Mouse (Mus musculus): ENCODE data around the gene Psen2. TPM values are rescaled to one million over a fixed set of nuclear protein-coding genes. Genes with fewer than 3 reads are reported as not detected.
A peak's percentile ranks its signal among the peaks of the same experiment; 100 is the strongest.

Psen2 gene
- polyA plus RNA-seq, 1 experiment from 2014 or later: 31.3 TPM

DNA sequence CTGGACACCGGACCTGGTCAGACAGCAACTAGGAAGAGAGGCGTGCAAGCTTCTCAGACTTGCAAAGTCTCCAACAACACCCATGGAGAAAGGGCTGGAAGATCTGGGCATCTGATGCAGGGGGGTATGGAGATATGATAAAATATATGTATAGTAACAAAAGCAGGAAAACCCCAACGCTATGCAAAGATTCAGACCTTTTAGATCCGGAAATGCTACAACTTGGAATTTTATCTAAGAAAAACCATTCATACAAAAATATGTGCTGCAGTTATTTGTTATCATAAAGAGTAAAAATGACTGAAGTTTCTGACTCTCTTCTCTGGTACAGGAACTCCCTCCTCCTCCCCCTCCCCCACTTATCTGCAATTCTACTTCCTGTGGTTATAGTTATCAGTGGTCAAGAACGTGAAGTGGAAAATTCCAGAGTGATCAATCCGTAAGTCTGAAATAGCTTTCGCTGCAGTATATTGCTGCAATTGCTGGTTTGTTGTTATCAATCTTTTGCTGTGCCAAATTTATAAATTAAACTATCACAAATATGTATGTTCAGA lies 14.6 kb downstream of the Psen2 start:
- peaks cover 49% of the 10 kb centered on the region for H3K4me1 ChIP-seq (replicated peaks; ENCODE audit: control insufficient read depth, insufficient read depth, low read length)
- ATAC-seq (replicated peaks; ENCODE audit: low FRiP score): no peak; the same call in 1 of the 2 replicates
- no peaks in the 10 kb centered on the region for H3K27me3 ChIP-seq (replicated peaks; ENCODE audit: control insufficient read depth, insufficient read depth, low read length)
- peak overlapping the region; percentile 45 for H3K4me2 ChIP-seq
- H3K36me3 ChIP-seq (ENCODE audit: control insufficient read depth, insufficient read depth, low read length): peaks cover 3% of the 10 kb centered on the region; the same call in 1 of the 2 replicates
- no peaks in the 10 kb centered on the region for H3K9me3 ChIP-seq (ENCODE audit: control insufficient read depth, low read length)
- no peak overlapping the region for H3K4me3 ChIP-seq (ENCODE audit: low read depth, low read length)
- peak overlapping the region; percentile 53; the same call in 1 of the 2 replicates for H3K27ac ChIP-seq (ENCODE audit: low read depth, low read length)
- WGBS: 33% methylated on average over 7 of the region's 7 CpGs
- H3K9ac ChIP-seq (ENCODE audit: low read depth, low read length): no peak overlapping the region
- DNase-seq (ENCODE audit: low spot score): no peak

DNA sequence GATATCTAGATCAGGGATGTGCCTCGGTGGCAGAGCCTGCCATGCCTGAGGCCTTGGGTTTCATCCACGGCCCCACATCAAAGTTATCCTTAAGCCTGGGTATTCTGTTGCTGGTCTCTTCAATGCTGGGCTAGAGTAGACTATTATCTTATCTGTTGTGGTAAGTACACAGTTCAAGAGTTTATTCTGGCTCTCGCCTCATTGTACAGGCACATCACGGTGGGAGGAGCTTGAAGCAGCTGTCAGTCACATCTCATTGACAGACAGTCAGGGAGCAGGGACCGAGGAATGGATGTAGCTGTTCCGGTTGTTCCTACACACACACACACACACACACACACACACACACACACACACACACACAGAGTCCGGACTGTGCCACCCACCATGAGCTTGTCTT lies 15.3 kb downstream of the Psen2 start:
- ATAC-seq (replicated peaks; ENCODE audit: low FRiP score) (peak; percentile 52), DNase-seq (ENCODE audit: low spot score) (no peak)
- Histone ChIP-seq H3K4me2 (peak overlapping the region; percentile 45), H3K4me1 (replicated peaks; ENCODE audit: control insufficient read depth, insufficient read depth, low read length) (peaks cover 45% of the 10 kb centered on the region), H3K27me3 (replicated peaks; ENCODE audit: control insufficient read depth, insufficient read depth, low read length) (no peaks in the 10 kb centered on the region), H3K9me3 (ENCODE audit: control insufficient read depth, low read length) (no peaks in the 10 kb centered on the region), H3K27ac (ENCODE audit: low read depth, low read length) (peak overlapping the region; percentile 53; the same call in 1 of the 2 replicates), H3K9ac (ENCODE audit: low read depth, low read length) (no peak overlapping the region), H3K4me3 (ENCODE audit: low read depth, low read length) (no peak overlapping the region), H3K36me3 (ENCODE audit: control insufficient read depth, insufficient read depth, low read length) (peaks cover 3% of the 10 kb centered on the region; the same call in 1 of the 2 replicates)
- 31% methylated on average over 7 of the region's 7 CpGs for WGBS

DNA sequence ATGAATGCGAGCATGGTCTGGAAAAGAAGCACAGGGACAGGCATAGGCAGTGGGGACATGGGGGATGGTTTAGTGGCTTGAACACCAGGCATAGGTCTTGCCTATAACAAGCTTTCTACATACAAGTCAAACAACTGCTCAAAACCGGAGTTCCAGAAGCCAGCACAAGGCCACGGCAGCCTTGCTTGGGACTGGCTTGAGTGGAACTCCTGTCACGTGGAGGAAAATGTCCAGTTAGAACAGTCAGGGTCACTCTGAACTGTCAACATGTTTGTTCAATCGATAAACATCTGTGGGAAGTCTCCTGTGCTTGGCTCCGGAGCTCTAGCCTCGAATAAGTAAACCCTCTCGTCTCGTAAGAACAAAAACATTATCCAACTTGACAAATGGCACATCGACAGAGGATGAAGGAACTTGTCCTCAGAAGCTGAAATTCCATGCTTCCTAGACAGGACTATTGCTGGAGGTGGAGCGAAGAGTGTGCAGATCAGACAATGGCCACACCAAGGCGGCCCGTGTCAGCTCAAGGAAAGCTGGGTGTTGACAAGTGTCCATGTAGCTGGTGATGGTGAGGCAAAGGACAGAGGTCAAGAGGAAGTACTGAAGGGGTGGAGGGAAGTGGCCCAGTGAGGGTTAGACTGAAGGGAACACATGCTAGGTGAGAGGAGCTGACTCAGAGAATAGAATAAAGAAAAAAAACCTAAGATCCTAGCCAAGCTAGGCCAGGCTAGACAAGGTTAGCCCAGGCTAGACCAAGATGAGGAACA lies 17.3 kb downstream of the Psen2 start:
- H3K9me3 ChIP-seq (ENCODE audit: control insufficient read depth, low read length): no peaks in the 10 kb centered on the region
- H3K27ac ChIP-seq (ENCODE audit: low read depth, low read length): no peak overlapping the region
- DNase-seq (ENCODE audit: low spot score): no peak
- H3K9ac ChIP-seq (ENCODE audit: low read depth, low read length): no peak overlapping the region
- H3K4me3 ChIP-seq (ENCODE audit: low read depth, low read length): no peak overlapping the region
- H3K4me2 ChIP-seq: no peak overlapping the region
- no peak for ATAC-seq (replicated peaks; ENCODE audit: low FRiP score)
- H3K36me3 ChIP-seq (ENCODE audit: control insufficient read depth, insufficient read depth, low read length): peaks cover 3% of the 10 kb centered on the region; the same call in 1 of the 2 replicates
- WGBS: 79% methylated on average over 13 of the region's 13 CpGs
- no peaks in the 10 kb centered on the region for H3K27me3 ChIP-seq (replicated peaks; ENCODE audit: control insufficient read depth, insufficient read depth, low read length)
- peaks cover 36% of the 10 kb centered on the region for H3K4me1 ChIP-seq (replicated peaks; ENCODE audit: control insufficient read depth, insufficient read depth, low read length)

DNA sequence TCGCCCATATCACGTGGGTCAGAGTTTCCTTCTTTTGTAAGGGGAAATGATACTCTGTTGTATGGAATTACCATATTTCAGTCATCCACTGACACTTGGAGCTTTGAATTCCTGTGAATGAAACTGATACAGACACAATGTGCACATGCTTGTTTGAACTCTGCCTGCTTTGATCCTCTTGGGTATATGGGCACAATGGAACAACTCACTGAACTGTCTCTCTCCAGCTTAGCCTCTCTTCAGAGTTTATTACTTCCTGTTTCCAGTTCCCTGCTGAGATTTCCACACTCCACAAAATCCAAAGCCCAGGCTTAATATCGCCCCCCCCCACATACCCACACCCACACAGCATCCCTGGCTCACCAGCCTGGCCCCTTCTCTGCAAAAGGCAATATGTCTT lies 31.5 kb downstream of the Psen2 start:
- 0 out of 2 replicates have a peak, but pooled peaks cover 2% of the 10 kb centered on the region for H3K36me3 ChIP-seq (ENCODE audit: control insufficient read depth, insufficient read depth, low read length)
- no peak overlapping the region for H3K4me2 ChIP-seq
- H3K4me1 ChIP-seq (replicated peaks; ENCODE audit: control insufficient read depth, insufficient read depth, low read length): no peaks in the 10 kb centered on the region; the same call in 1 of the 2 replicates
- no peak overlapping the region for H3K9ac ChIP-seq (ENCODE audit: low read depth, low read length)
- no peak for DNase-seq (ENCODE audit: low spot score)
- no peak overlapping the region for H3K4me3 ChIP-seq (ENCODE audit: low read depth, low read length)
- H3K9me3 ChIP-seq (ENCODE audit: control insufficient read depth, low read length): no peaks in the 10 kb centered on the region
- ATAC-seq (replicated peaks; ENCODE audit: low FRiP score): no peak
- H3K27ac ChIP-seq (ENCODE audit: low read depth, low read length): no peak overlapping the region
- WGBS: 72% methylated on average over 3 of the region's 3 CpGs
- H3K27me3 ChIP-seq (replicated peaks; ENCODE audit: control insufficient read depth, insufficient read depth, low read length): no peaks in the 10 kb centered on the region

DNA sequence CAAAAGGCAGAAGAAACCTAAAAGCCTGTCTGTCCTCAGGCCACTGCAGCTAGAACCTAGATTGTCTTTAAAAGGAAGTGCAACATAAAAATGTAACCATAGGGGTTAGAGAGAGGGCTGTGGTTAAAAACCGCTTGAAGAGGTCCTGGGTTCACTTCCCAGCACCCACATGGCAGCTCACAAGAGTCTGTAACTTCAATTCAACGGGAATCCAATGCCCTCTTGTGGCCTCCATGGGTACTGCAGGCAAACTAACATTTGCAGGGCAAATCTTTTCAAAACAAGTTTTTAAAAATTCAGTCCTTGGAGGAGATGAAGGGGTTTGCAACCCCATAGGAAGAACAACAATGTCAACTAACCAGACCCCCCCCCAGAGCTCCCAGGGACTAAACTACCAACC lies 32.7 kb downstream of the Psen2 start:
- H3K4me2 ChIP-seq: no peak overlapping the region
- H3K27me3 ChIP-seq (replicated peaks; ENCODE audit: control insufficient read depth, insufficient read depth, low read length): no peaks in the 10 kb centered on the region
- no peak overlapping the region for H3K27ac ChIP-seq (ENCODE audit: low read depth, low read length)
- no peak overlapping the region for H3K4me3 ChIP-seq (ENCODE audit: low read depth, low read length)
- H3K4me1 ChIP-seq (replicated peaks; ENCODE audit: control insufficient read depth, insufficient read depth, low read length): peaks cover 5% of the 10 kb centered on the region
- ATAC-seq (replicated peaks; ENCODE audit: low FRiP score) (no peak), DNase-seq (ENCODE audit: low spot score) (no peak)
- WGBS: 27% methylated on average over 2 of the region's 2 CpGs
- 0 out of 2 replicates have a peak, but pooled peaks cover 2% of the 10 kb centered on the region for H3K36me3 ChIP-seq (ENCODE audit: control insufficient read depth, insufficient read depth, low read length)
- no peak overlapping the region for H3K9ac ChIP-seq (ENCODE audit: low read depth, low read length)
- no peaks in the 10 kb centered on the region for H3K9me3 ChIP-seq (ENCODE audit: control insufficient read depth, low read length)

DNA sequence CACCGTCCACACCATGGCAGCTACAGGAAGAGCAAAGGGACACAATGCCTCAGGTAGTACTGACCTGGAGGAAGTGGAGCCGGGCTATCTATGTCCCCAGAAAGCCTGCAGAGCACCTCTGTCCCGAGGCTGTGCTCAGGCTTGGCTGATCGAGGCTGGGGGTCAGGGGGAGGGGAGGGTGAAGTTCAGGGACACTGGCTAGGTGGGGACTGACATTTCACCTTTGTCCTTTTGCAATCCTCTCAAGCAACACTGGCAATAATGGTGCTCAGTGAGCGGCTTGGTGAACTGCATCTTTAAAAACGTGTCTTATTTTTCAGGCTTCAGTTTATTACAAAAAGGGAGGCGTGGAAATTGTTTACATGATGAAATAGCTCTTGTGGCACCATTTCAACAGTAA lies 33.3 kb downstream of the Psen2 start:
- 79% methylated on average over 7 of the region's 7 CpGs for WGBS

DNA sequence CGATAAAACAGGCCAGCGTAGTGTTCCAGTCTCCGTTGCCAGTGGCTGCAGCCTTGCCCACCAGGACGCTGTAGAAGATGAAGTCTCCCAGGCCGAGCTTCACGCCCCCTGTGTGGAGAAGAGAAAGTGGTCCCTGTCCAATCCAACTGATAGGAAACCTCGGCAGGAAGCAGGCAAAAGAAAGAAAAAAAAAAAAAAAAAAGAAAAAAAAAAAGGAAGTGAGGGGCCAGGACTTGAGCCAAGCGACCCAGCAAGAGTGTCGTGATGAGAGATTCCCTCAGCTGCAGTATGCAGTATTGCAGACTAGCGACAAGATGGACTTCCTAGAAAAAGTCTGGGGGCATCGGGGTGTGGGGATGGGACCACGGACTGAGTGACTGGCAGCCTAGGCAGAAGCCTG lies 34.4 kb downstream of the Psen2 start:
- Histone ChIP-seq H3K4me2 (no peak overlapping the region), H3K4me3 (ENCODE audit: low read depth, low read length) (no peak overlapping the region), H3K9me3 (ENCODE audit: control insufficient read depth, low read length) (no peaks in the 10 kb centered on the region), H3K36me3 (ENCODE audit: control insufficient read depth, insufficient read depth, low read length) (0 out of 2 replicates have a peak, but pooled peaks cover 2% of the 10 kb centered on the region), H3K27ac (ENCODE audit: low read depth, low read length) (no peak overlapping the region), H3K27me3 (replicated peaks; ENCODE audit: control insufficient read depth, insufficient read depth, low read length) (no peaks in the 10 kb centered on the region), H3K4me1 (replicated peaks; ENCODE audit: control insufficient read depth, insufficient read depth, low read length) (peaks cover 5% of the 10 kb centered on the region), H3K9ac (ENCODE audit: low read depth, low read length) (no peak overlapping the region)
- ATAC-seq (replicated peaks; ENCODE audit: low FRiP score): no peak
- no peak for DNase-seq (ENCODE audit: low spot score)
- WGBS: 66% methylated on average over 12 of the region's 12 CpGs

More for the DNA sequence above, 33.3 kb downstream of the Psen2 start:
- Histone ChIP-seq H3K4me2 (no peak overlapping the region), H3K9me3 (ENCODE audit: control insufficient read depth, low read length) (no peaks in the 10 kb centered on the region), H3K36me3 (ENCODE audit: control insufficient read depth, insufficient read depth, low read length) (0 out of 2 replicates have a peak, but pooled peaks cover 2% of the 10 kb centered on the region), H3K27ac (ENCODE audit: low read depth, low read length) (no peak overlapping the region), H3K4me3 (ENCODE audit: low read depth, low read length) (no peak overlapping the region), H3K4me1 (replicated peaks; ENCODE audit: control insufficient read depth, insufficient read depth, low read length) (peaks cover 5% of the 10 kb centered on the region), H3K9ac (ENCODE audit: low read depth, low read length) (no peak overlapping the region), H3K27me3 (replicated peaks; ENCODE audit: control insufficient read depth, insufficient read depth, low read length) (no peaks in the 10 kb centered on the region)
- no peak for DNase-seq (ENCODE audit: low spot score)
- no peak for ATAC-seq (replicated peaks; ENCODE audit: low FRiP score)

DNA sequence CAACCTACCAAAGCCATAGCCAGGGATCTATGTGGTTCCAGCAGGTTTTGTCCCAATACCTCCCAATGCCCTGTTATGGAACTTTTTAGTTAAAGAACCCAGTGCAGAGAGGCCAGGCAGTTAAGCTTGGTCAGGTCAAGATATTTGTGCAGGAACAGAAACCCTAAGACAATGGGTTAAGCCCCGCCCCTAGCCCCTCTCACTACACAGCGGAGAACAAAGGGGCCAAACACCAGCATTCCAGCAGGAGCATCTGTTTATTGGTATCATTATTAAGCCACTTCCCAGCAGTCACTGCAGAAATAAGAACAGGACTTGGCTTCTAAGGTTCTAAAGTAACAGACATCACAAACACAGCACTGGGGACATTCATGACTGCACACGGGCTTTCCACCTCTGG lies 36.5 kb downstream of the Psen2 start:
- ATAC-seq (replicated peaks; ENCODE audit: low FRiP score) (no peak), DNase-seq (ENCODE audit: low spot score) (no peak)
- peak overlapping the region; percentile 58; the same call in 1 of the 2 replicates for H3K9ac ChIP-seq (ENCODE audit: low read depth, low read length)
- H3K27ac ChIP-seq (ENCODE audit: low read depth, low read length): peak overlapping the region; percentile 72
- 0 out of 2 replicates have a peak, but pooled peaks cover 2% of the 10 kb centered on the region for H3K36me3 ChIP-seq (ENCODE audit: control insufficient read depth, insufficient read depth, low read length)
- no peaks in the 10 kb centered on the region for H3K27me3 ChIP-seq (replicated peaks; ENCODE audit: control insufficient read depth, insufficient read depth, low read length)
- 80% methylated on average over 3 of the region's 3 CpGs for WGBS
- H3K4me1 ChIP-seq (replicated peaks; ENCODE audit: control insufficient read depth, insufficient read depth, low read length): peaks cover 5% of the 10 kb centered on the region
- no peak overlapping the region for H3K4me3 ChIP-seq (ENCODE audit: low read depth, low read length)
- no peaks in the 10 kb centered on the region for H3K9me3 ChIP-seq (ENCODE audit: control insufficient read depth, low read length)
- peak overlapping the region; percentile 79 for H3K4me2 ChIP-seq
